Mouse (Mus musculus): ENCODE results near the gene Plcg2. TPM values are rescaled to one million over a fixed set of nuclear protein-coding genes. Genes with fewer than 3 reads are reported as not detected.

Plcg2 gene
- not detected in 2 replicates for polyA plus RNA-seq (2012; ENCODE audit: insufficient read depth, insufficient read length, low replicate concordance, missing spikeins)

- H3K4me3 ChIP-seq (ENCODE audit: insufficient read depth, low read depth, low read length) = peak within 1 kb of the TSS; percentile 44
- H3K27ac ChIP-seq (ENCODE audit: insufficient read depth, low read depth, low read length) = no peak within 1 kb of the TSS
- H3K4me1 ChIP-seq (ENCODE audit: control insufficient read depth, insufficient read depth, low read length) = peaks cover 10% of the 10 kb centered on the region
- WGBS = under 1% methylated on average over 62 of the region's 62 CpGs
- no peak for TF ChIP-seq POLR2A (IDR thresholded peaks at IDR 0.05; ENCODE audit: insufficient read depth, low read depth, low read length)
- TF ChIP-seq CTCF (IDR thresholded peaks at IDR 0.05; ENCODE audit: insufficient read depth, low read depth, low read length) = no peak
Observed at GRCm38 (mm10) chr8:117498179-117498914, at the start of gene Plcg2. TSS of gene Plcg2 (plus strand) at chr8:117498291.

DNA sequence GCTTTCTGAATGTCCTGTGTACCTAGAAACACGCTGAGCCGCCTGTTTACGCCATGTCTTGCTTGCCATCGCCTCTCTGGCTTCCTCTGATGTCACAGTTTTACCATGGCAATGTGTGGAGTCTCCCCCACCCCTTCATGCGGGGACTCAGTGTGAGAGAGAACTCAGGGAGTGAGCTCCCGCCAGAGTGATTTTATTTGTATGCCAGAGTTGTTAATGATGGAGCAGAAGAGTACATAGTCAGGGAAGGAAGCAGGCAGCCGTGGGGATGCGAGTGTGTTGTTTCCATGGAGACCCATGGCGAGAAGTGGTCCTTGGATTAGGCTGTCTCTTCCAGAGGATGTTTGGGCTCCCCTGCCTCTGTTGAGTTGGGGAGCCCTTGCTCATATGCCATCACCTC lies 47.0 kb upstream of the Plcg2 start:
- no peak for TF ChIP-seq CTCF (IDR thresholded peaks at IDR 0.05; ENCODE audit: insufficient read depth, low read depth, low read length)
- TF ChIP-seq POLR2A (IDR thresholded peaks at IDR 0.05; ENCODE audit: insufficient read depth, low read depth, low read length) = no peak
- Histone ChIP-seq H3K4me3 (ENCODE audit: insufficient read depth, low read depth, low read length) (no peak overlapping the region), H3K4me1 (ENCODE audit: control insufficient read depth, insufficient read depth, low read length) (peaks cover 62% of the 10 kb centered on the region), H3K27ac (ENCODE audit: insufficient read depth, low read depth, low read length) (peak overlapping the region; percentile 58)
- 17% methylated on average over 9 of the region's 9 CpGs for WGBS

DNA sequence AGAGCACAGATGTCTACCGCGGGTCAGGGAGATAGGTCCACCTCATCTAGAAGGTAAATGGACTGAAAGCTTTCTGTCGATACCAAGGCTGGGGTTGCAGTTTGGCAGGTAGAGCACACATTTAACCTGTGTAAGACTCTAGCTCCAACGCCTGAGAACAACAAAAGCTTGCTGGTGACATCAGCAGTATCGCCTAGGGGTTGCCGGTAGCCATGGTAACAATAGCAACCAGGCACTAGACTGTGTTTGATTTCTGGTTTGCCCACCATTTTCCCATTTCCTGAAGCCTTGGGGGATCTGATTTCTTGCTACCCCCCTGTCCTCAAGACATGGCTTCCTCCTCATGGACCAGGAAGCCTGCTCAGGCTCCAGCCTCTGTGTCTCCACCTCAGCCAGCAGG lies 44.1 kb upstream of the Plcg2 start:
- Histone ChIP-seq H3K4me3 (ENCODE audit: insufficient read depth, low read depth, low read length) (no peak overlapping the region), H3K4me1 (ENCODE audit: control insufficient read depth, insufficient read depth, low read length) (peaks cover 53% of the 10 kb centered on the region), H3K27ac (ENCODE audit: insufficient read depth, low read depth, low read length) (peak overlapping the region; percentile 3)
- TF ChIP-seq CTCF (IDR thresholded peaks at IDR 0.05; ENCODE audit: insufficient read depth, low read depth, low read length) (no peak), POLR2A (IDR thresholded peaks at IDR 0.05; ENCODE audit: insufficient read depth, low read depth, low read length) (no peak)
- WGBS = 52% methylated on average over 6 of the region's 6 CpGs

- 68% methylated on average over 14 of the region's 14 CpGs for WGBS
- no peak overlapping the region for H3K4me3 ChIP-seq (ENCODE audit: insufficient read depth, low read depth, low read length)
- TF ChIP-seq POLR2A (IDR thresholded peaks at IDR 0.05; ENCODE audit: insufficient read depth, low read depth, low read length) = no peak
- no peak for TF ChIP-seq CTCF (IDR thresholded peaks at IDR 0.05; ENCODE audit: insufficient read depth, low read depth, low read length)
- H3K27ac ChIP-seq (ENCODE audit: insufficient read depth, low read depth, low read length) = peak overlapping the region; percentile 3
- peaks cover 51% of the 10 kb centered on the region for H3K4me1 ChIP-seq (ENCODE audit: control insufficient read depth, insufficient read depth, low read length)
Observed at GRCm38 (mm10) chr8:117454516-117455116, 43.5 kb upstream of the Plcg2 start.

- Histone ChIP-seq H3K4me3 (ENCODE audit: insufficient read depth, low read depth, low read length) (no peak overlapping the region), H3K27ac (ENCODE audit: insufficient read depth, low read depth, low read length) (no peak overlapping the region), H3K4me1 (ENCODE audit: control insufficient read depth, insufficient read depth, low read length) (peaks cover 55% of the 10 kb centered on the region)
- WGBS = 87% methylated on average over 6 of the region's 6 CpGs
- TF ChIP-seq POLR2A (IDR thresholded peaks at IDR 0.05; ENCODE audit: insufficient read depth, low read depth, low read length) = no peak
- no peak for TF ChIP-seq CTCF (IDR thresholded peaks at IDR 0.05; ENCODE audit: insufficient read depth, low read depth, low read length)
Observed at GRCm38 (mm10) chr8:117455701-117456100, 42.4 kb upstream of the Plcg2 start.

- no peak overlapping the region for H3K4me3 ChIP-seq (ENCODE audit: insufficient read depth, low read depth, low read length)
- WGBS = 73% methylated on average over 5 of the region's 5 CpGs
- H3K27ac ChIP-seq (ENCODE audit: insufficient read depth, low read depth, low read length) = no peak overlapping the region
- peaks cover 36% of the 10 kb centered on the region for H3K4me1 ChIP-seq (ENCODE audit: control insufficient read depth, insufficient read depth, low read length)
- no peak for TF ChIP-seq POLR2A (IDR thresholded peaks at IDR 0.05; ENCODE audit: insufficient read depth, low read depth, low read length)
- no peak for TF ChIP-seq CTCF (IDR thresholded peaks at IDR 0.05; ENCODE audit: insufficient read depth, low read depth, low read length)
Observed at GRCm38 (mm10) chr8:117458440-117458839, 39.7 kb upstream of the Plcg2 start.

DNA sequence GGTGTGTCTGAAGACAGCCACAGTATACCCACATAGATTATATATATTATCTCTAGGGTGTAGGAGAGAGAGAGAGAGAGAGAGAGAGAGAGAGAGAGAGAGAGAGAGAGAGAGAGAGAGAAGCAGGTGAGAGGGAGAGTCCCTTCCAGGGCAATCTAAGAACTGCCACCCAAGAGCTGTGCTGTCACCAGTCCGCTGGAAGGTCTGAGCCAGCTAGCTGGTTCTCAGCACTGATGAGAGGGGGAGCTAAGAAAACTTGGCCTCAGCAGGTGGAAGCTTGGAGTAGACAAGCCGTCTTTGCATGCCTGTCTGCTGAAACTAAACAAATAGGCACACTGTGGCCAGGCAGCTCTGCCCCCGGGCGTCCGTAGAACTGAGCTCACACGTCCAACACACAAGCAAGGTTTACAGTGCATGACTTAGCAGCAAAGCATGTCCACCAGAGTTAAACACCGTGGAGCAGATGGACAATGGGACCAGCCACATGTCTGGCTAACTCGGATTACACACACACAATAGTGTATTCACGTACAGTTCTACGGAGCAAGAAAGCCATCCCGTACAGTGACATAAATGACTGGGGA lies 35.3 kb upstream of the Plcg2 start:
- Histone ChIP-seq H3K27ac (ENCODE audit: insufficient read depth, low read depth, low read length) (no peak overlapping the region), H3K4me1 (ENCODE audit: control insufficient read depth, insufficient read depth, low read length) (peaks cover 10% of the 10 kb centered on the region), H3K4me3 (ENCODE audit: insufficient read depth, low read depth, low read length) (no peak overlapping the region)
- 22% methylated on average over 11 of the region's 11 CpGs for WGBS
- TF ChIP-seq POLR2A (IDR thresholded peaks at IDR 0.05; ENCODE audit: insufficient read depth, low read depth, low read length) = no peak
- TF ChIP-seq CTCF (IDR thresholded peaks at IDR 0.05; ENCODE audit: insufficient read depth, low read depth, low read length) = no peak

DNA sequence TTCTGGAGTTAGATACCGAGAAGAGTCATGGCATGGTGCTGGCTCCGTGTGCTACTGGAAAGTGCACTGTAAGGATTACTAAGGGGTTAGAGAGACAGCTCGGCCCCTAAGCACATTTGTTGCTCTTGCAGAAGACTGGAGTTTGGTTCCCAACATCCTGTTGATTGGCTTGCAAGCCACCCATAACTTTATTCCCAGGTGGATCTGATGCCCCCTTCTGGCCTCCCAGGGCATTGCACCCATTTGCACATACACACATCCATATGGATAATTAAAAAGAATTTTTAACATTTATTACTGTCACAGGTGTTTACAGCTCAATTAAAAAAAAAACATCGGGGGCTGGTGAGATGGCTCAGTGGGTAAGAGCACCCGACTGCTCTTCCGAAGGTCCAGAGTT lies 33.6 kb upstream of the Plcg2 start:
- Histone ChIP-seq H3K4me1 (ENCODE audit: control insufficient read depth, insufficient read depth, low read length) (peaks cover 10% of the 10 kb centered on the region), H3K4me3 (ENCODE audit: insufficient read depth, low read depth, low read length) (no peak overlapping the region), H3K27ac (ENCODE audit: insufficient read depth, low read depth, low read length) (no peak overlapping the region)
- no peak for TF ChIP-seq CTCF (IDR thresholded peaks at IDR 0.05; ENCODE audit: insufficient read depth, low read depth, low read length)
- no peak for TF ChIP-seq POLR2A (IDR thresholded peaks at IDR 0.05; ENCODE audit: insufficient read depth, low read depth, low read length)
- 97% methylated on average over 6 of the region's 6 CpGs for WGBS

DNA sequence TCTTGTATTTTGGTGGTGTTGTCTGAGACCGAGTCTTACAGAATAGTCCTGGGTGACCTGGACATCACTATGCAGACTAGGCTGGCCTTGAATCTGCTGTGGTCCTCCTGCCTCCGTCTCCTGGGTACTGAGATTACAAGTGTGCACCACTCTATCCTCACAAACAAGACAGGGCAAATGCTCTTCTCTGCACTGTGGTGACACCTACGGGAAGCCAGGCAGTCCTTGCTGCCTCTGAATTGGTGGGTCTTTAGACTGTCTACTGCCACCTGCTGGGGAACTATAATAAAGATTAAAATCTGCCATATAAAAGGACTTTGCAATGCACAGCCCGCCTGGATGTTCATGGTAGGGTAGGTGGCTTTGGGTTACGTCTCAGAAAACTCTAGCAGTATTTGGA lies 32.8 kb upstream of the Plcg2 start:
- TF ChIP-seq POLR2A (IDR thresholded peaks at IDR 0.05; ENCODE audit: insufficient read depth, low read depth, low read length) = no peak
- peak; percentile 35; the same call in 1 of the 2 replicates for TF ChIP-seq CTCF (IDR thresholded peaks at IDR 0.05; ENCODE audit: insufficient read depth, low read depth, low read length)
- Histone ChIP-seq H3K4me3 (ENCODE audit: insufficient read depth, low read depth, low read length) (no peak overlapping the region), H3K4me1 (ENCODE audit: control insufficient read depth, insufficient read depth, low read length) (peaks cover 13% of the 10 kb centered on the region), H3K27ac (ENCODE audit: insufficient read depth, low read depth, low read length) (no peak overlapping the region)
- 12% methylated on average over 5 of the region's 5 CpGs for WGBS

Measured in olfactory bulb, adult 2 months (tissue).